Mouse (Mus musculus) stomach, postnatal 0 days (tissue): ENCODE results near the gene Ikbip. TPM values are rescaled to one million over a fixed set of nuclear protein-coding genes. Genes with fewer than 3 reads are reported as not detected.

Experiments used
- ATAC-seq: fragments of 200-750 bp; cut with Nextera tagmentation; 2 replicates; pipeline ENCODE4 v1.8.0; 2017; ENCODE audit not compliant: low FRiP score, low TSS enrichment
- DNase-seq: peaks from one replicate; pipeline ENCODE4 v3.0.0-alpha.2; 2016; ENCODE audit warnings: low spot score
- H3K27ac ChIP-seq: fragments of 300-500 bp; sonication (generic); replicated peaks from 2 replicates; pipeline ENCODE4 v1.5.1; 2014; ENCODE audit warnings: mild to moderate bottlenecking, control low read depth
- H3K27me3 ChIP-seq: fragments of 300-500 bp; sonication (generic); 2 replicates; pipeline ENCODE4 v1.6.1; 2014; ENCODE audit warnings: low read length; ENCODE audit not compliant: control insufficient read depth, insufficient read depth
- H3K36me3 ChIP-seq: fragments of 300-500 bp; sonication (generic); 2 replicates; pipeline ENCODE4 v1.6.1; 2014; ENCODE audit warnings: low read length, mixed read lengths; ENCODE audit not compliant: control insufficient read depth, insufficient read depth
- H3K4me1 ChIP-seq: fragments of 300-500 bp; sonication (generic); replicated peaks from 2 replicates; pipeline ENCODE4 v1.6.1; 2014; ENCODE audit warnings: antibody characterized with exemption; ENCODE audit not compliant: control insufficient read depth, insufficient read depth
- H3K4me2 ChIP-seq: fragments of 300-500 bp; sonication (generic); replicated peaks from 2 replicates; pipeline ENCODE4 v1.6.1; 2014; ENCODE audit warnings: low read depth, mild to moderate bottlenecking, control low read depth, moderate library complexity
- H3K4me3 ChIP-seq: fragments of 300-500 bp; sonication (generic); 2 replicates; pipeline ENCODE4 v1.5.1; 2014; ENCODE audit warnings: low read depth, low read length, control low read depth
- H3K9ac ChIP-seq: fragments of 300-500 bp; sonication (generic); 2 replicates; pipeline ENCODE4 v1.6.1; 2014; ENCODE audit warnings: mild to moderate bottlenecking, low read length, control low read depth, mixed read lengths
- H3K9me3 ChIP-seq: fragments of 300-500 bp; sonication (generic); 2 replicates; pipeline ENCODE4 v1.6.1; 2016; ENCODE audit warnings: low read length; ENCODE audit not compliant: control insufficient read depth
- CTCF ChIP-seq: IDR thresholded peaks from 2 replicates; pipeline ENCODE4 v1.5.1; 2016; ENCODE audit warnings: antibody characterized with exemption, low read depth, mild to moderate bottlenecking, moderate library complexity
- EP300 ChIP-seq: optimal IDR thresholded peaks from 2 replicates; pipeline ENCODE3; 2016; ENCODE audit warnings: antibody characterized with exemption
- WGBS: fragments of 180-500 bp; shearing (Covaris S2); extraction: QIAGEN DNeasy Blood & Tissue Kit; methylation state at CpG from one replicate; pipeline ENCODE4 v1.1.7; 2014; 5-methylcytosine and 5-hydroxymethylcytosine counted together
- polyA plus RNA-seq: library from polyadenylated mRNA; unstranded; fragments of >200 nt; fragmentation: Nextera tagmentation; extraction: Ambion mirVana; gene quantifications from 2 replicates; pipeline ENCODE4 v1.2.1, GENCODE M21; 2015

Ikbip gene
- 34.0 and 37.3 TPM in 2 replicates for polyA plus RNA-seq

GRCm38 (mm10) chr10:91082550-91083392 is at the start of gene Ikbip, which contains the start of gene Apaf1:
Gene Ikbip, plus strand, starts transcription at chr10:91082940.
Gene Apaf1, minus strand, starts transcription at chr10:91082770.
- Histone ChIP-seq H3K4me1 (no peaks in the 10 kb centered on the region), H3K27me3 (no peaks in the 10 kb centered on the region), H3K27ac (peak within 1 kb of the TSS; percentile 90), H3K4me3 (peak within 1 kb of the TSS; percentile 95), H3K9ac (peak within 1 kb of the TSS; percentile 85), H3K9me3 (no peaks in the 10 kb centered on the region), H3K4me2 (peak within 1 kb of the TSS; percentile 86), H3K36me3 (peaks cover 3% of the 10 kb centered on the region; the same call in 1 of the 2 replicates)
- under 1% methylated on average over 63 of the region's 87 CpGs for WGBS
- TF ChIP-seq CTCF = no peak
- no peak for TF ChIP-seq EP300
- DNase-seq (peak; percentile 100), ATAC-seq (peak; percentile 98)

- TF ChIP-seq EP300 = no peak
- TF ChIP-seq CTCF = peak; percentile 87
- H3K4me2 ChIP-seq = no peak overlapping the region
- no peaks in the 10 kb centered on the region for H3K27me3 ChIP-seq
- H3K9ac ChIP-seq = no peak overlapping the region
- no peaks in the 10 kb centered on the region for H3K4me1 ChIP-seq
- H3K27ac ChIP-seq = no peak overlapping the region
- H3K36me3 ChIP-seq = peaks cover 20% of the 10 kb centered on the region; the same call in 1 of the 2 replicates
- 30% methylated on average over 8 of the region's 8 CpGs for WGBS
- ATAC-seq (no peak), DNase-seq (peak; percentile 76)
- H3K9me3 ChIP-seq = no peaks in the 10 kb centered on the region
- H3K4me3 ChIP-seq = no peak overlapping the region
Measured at GRCm38 (mm10) chr10:91033942-91034341, 48.8 kb upstream of the Ikbip start.

GRCm38 (mm10) chr10:91049696-91050095 is 33.0 kb upstream of the Ikbip start:
- H3K4me1 ChIP-seq = no peaks in the 10 kb centered on the region

GRCm38 (mm10) chr10:91051156-91051555 is 31.6 kb upstream of the Ikbip start:
- DNase-seq (no peak), ATAC-seq (no peak)
- H3K4me1 ChIP-seq = no peaks in the 10 kb centered on the region
- H3K4me3 ChIP-seq = no peak overlapping the region
- H3K27me3 ChIP-seq = no peaks in the 10 kb centered on the region
- no peak overlapping the region for H3K4me2 ChIP-seq
- TF ChIP-seq EP300 (no peak), CTCF (no peak)
- WGBS = 90% methylated on average over 3 of the region's 3 CpGs
- H3K9me3 ChIP-seq = no peaks in the 10 kb centered on the region
- no peak overlapping the region for H3K27ac ChIP-seq
- H3K36me3 ChIP-seq = 0 out of 2 replicates have a peak, but pooled peaks cover 9% of the 10 kb centered on the region
- no peak overlapping the region for H3K9ac ChIP-seq

More at GRCm38 (mm10) chr10:91049696-91050095, 33.0 kb upstream of the Ikbip start:
- 85% methylated on average over 4 of the region's 4 CpGs for WGBS
- Histone ChIP-seq H3K27ac (no peak overlapping the region), H3K36me3 (0 out of 2 replicates have a peak, but pooled peaks cover 9% of the 10 kb centered on the region), H3K9me3 (no peaks in the 10 kb centered on the region), H3K4me2 (no peak overlapping the region), H3K9ac (no peak overlapping the region), H3K4me3 (no peak overlapping the region), H3K27me3 (no peaks in the 10 kb centered on the region)
- TF ChIP-seq EP300 (no peak), CTCF (no peak)
- DNase-seq = no peak
- ATAC-seq = no peak

GRCm38 (mm10) chr10:91052734-91053133 is 30.0 kb upstream of the Ikbip start:
- H3K4me3 ChIP-seq = no peak overlapping the region
- no peak overlapping the region for H3K4me2 ChIP-seq
- TF ChIP-seq CTCF (no peak), EP300 (no peak)
- H3K9ac ChIP-seq = no peak overlapping the region
- H3K36me3 ChIP-seq = 0 out of 2 replicates have a peak, but pooled peaks cover 6% of the 10 kb centered on the region
- no peaks in the 10 kb centered on the region for H3K27me3 ChIP-seq
- no peaks in the 10 kb centered on the region for H3K9me3 ChIP-seq
- H3K27ac ChIP-seq = no peak overlapping the region
- no peaks in the 10 kb centered on the region for H3K4me1 ChIP-seq
- no peak for DNase-seq
- no peak for ATAC-seq

- Histone ChIP-seq H3K9ac (no peak overlapping the region), H3K36me3 (peaks cover 10% of the 10 kb centered on the region; the same call in 1 of the 2 replicates), H3K9me3 (no peaks in the 10 kb centered on the region), H3K27me3 (no peaks in the 10 kb centered on the region), H3K4me1 (no peaks in the 10 kb centered on the region), H3K4me3 (no peak overlapping the region), H3K27ac (no peak overlapping the region), H3K4me2 (no peak overlapping the region)
- peak; percentile 78 for ATAC-seq
- 37% methylated on average over 5 of the region's 5 CpGs for WGBS
- TF ChIP-seq EP300 (no peak), CTCF (peak; percentile 68)
- no peak for DNase-seq
Measured at GRCm38 (mm10) chr10:91060742-91061141, 22.0 kb upstream of the Ikbip start.
